Mouse (Mus musculus): ENCODE measurements at regions not wholly inside any gene's neighbourhood (a gene's known extent, or its start where the extent isn't known, plus 50 kb on each side); places are given as distances from the start of the nearest gene placed in this dataset.

- no peak overlapping the region for H3K9ac ChIP-seq (ENCODE audit: low read depth, low read length)
- no peak overlapping the region for H3K4me3 ChIP-seq (ENCODE audit: low read depth, low read length)
- H3K4me2 ChIP-seq (replicated peaks; ENCODE audit: low read depth, low read length): no peak overlapping the region
- H3K4me1 ChIP-seq (replicated peaks; ENCODE audit: control insufficient read depth, insufficient read depth, low read length): no peaks in the 10 kb centered on the region
- H3K9me3 ChIP-seq (ENCODE audit: control insufficient read depth, low read length): no peaks in the 10 kb centered on the region
- H3K27me3 ChIP-seq (ENCODE audit: control insufficient read depth, insufficient read depth, low read length): no peaks in the 10 kb centered on the region
- H3K27ac ChIP-seq (ENCODE audit: low read depth, low read length): no peak overlapping the region
- 83% methylated on average over 2 of the region's 2 CpGs for WGBS
- no peak for DNase-seq (ENCODE audit: low spot score)
- H3K36me3 ChIP-seq (ENCODE audit: control insufficient read depth, insufficient read depth, low read length): no peaks in the 10 kb centered on the region
- no peak for ATAC-seq (ENCODE audit: low FRiP score)
These were observed 98.8 kb upstream of the Vash1 start for GRCm38 (mm10) chr12:86579716-86580115.

GRCm38 (mm10) chr12:86580132-86580718 lies 98.3 kb upstream of the Vash1 start:
- no peak overlapping the region for H3K9ac ChIP-seq (ENCODE audit: low read depth, low read length)
- no peak overlapping the region for H3K4me3 ChIP-seq (ENCODE audit: low read depth, low read length)
- 67% methylated on average over 4 of the region's 4 CpGs for whole genome bisulfite sequencing
- no peaks in the 10 kb centered on the region for H3K4me1 ChIP-seq (replicated peaks; ENCODE audit: control insufficient read depth, insufficient read depth, low read length)
- H3K9me3 ChIP-seq (ENCODE audit: control insufficient read depth, low read length): no peaks in the 10 kb centered on the region
- no peak overlapping the region for H3K27ac ChIP-seq (ENCODE audit: low read depth, low read length)
- no peak for ATAC-seq (ENCODE audit: low FRiP score)
- no peak overlapping the region for H3K4me2 ChIP-seq (replicated peaks; ENCODE audit: low read depth, low read length)
- no peak for DNase-seq (ENCODE audit: low spot score)
- H3K36me3 ChIP-seq (ENCODE audit: control insufficient read depth, insufficient read depth, low read length): no peaks in the 10 kb centered on the region
- no peaks in the 10 kb centered on the region for H3K27me3 ChIP-seq (ENCODE audit: control insufficient read depth, insufficient read depth, low read length)

GRCm38 (mm10) chr12:86582076-86582475 lies 96.4 kb upstream of the Vash1 start:
- Histone ChIP-seq H3K9ac (ENCODE audit: low read depth, low read length) (no peak overlapping the region), H3K36me3 (ENCODE audit: control insufficient read depth, insufficient read depth, low read length) (no peaks in the 10 kb centered on the region), H3K27ac (ENCODE audit: low read depth, low read length) (no peak overlapping the region), H3K9me3 (ENCODE audit: control insufficient read depth, low read length) (no peaks in the 10 kb centered on the region), H3K27me3 (ENCODE audit: control insufficient read depth, insufficient read depth, low read length) (no peaks in the 10 kb centered on the region), H3K4me1 (replicated peaks; ENCODE audit: control insufficient read depth, insufficient read depth, low read length) (no peaks in the 10 kb centered on the region), H3K4me3 (ENCODE audit: low read depth, low read length) (no peak overlapping the region), H3K4me2 (replicated peaks; ENCODE audit: low read depth, low read length) (no peak overlapping the region)
- ATAC-seq (ENCODE audit: low FRiP score): no peak
- DNase-seq (ENCODE audit: low spot score): no peak
- WGBS: 81% methylated on average over 3 of the region's 3 CpGs

GRCm38 (mm10) chr12:86588010-86588409 lies 90.5 kb upstream of the Vash1 start:
- 84% methylated on average over 6 of the region's 6 CpGs for WGBS
- no peak overlapping the region for H3K4me2 ChIP-seq (replicated peaks; ENCODE audit: low read depth, low read length)
- no peaks in the 10 kb centered on the region for H3K9me3 ChIP-seq (ENCODE audit: control insufficient read depth, low read length)
- H3K4me1 ChIP-seq (replicated peaks; ENCODE audit: control insufficient read depth, insufficient read depth, low read length): no peaks in the 10 kb centered on the region
- no peak overlapping the region for H3K4me3 ChIP-seq (ENCODE audit: low read depth, low read length)
- no peak for DNase-seq (ENCODE audit: low spot score)
- no peaks in the 10 kb centered on the region for H3K36me3 ChIP-seq (ENCODE audit: control insufficient read depth, insufficient read depth, low read length)
- ATAC-seq (ENCODE audit: low FRiP score): no peak
- H3K27me3 ChIP-seq (ENCODE audit: control insufficient read depth, insufficient read depth, low read length): no peaks in the 10 kb centered on the region
- no peak overlapping the region for H3K9ac ChIP-seq (ENCODE audit: low read depth, low read length)
- H3K27ac ChIP-seq (ENCODE audit: low read depth, low read length): no peak overlapping the region

- Histone ChIP-seq H3K9ac (ENCODE audit: low read depth, low read length) (no peak overlapping the region), H3K36me3 (ENCODE audit: control insufficient read depth, insufficient read depth, low read length) (no peaks in the 10 kb centered on the region), H3K27ac (ENCODE audit: low read depth, low read length) (no peak overlapping the region), H3K4me2 (replicated peaks; ENCODE audit: low read depth, low read length) (no peak overlapping the region), H3K27me3 (ENCODE audit: control insufficient read depth, insufficient read depth, low read length) (no peaks in the 10 kb centered on the region), H3K9me3 (ENCODE audit: control insufficient read depth, low read length) (no peaks in the 10 kb centered on the region), H3K4me3 (ENCODE audit: low read depth, low read length) (no peak overlapping the region), H3K4me1 (replicated peaks; ENCODE audit: control insufficient read depth, insufficient read depth, low read length) (no peaks in the 10 kb centered on the region)
- ATAC-seq (ENCODE audit: low FRiP score) (no peak), DNase-seq (ENCODE audit: low spot score) (no peak)
- WGBS: 86% methylated on average over 7 of the region's 7 CpGs
These were observed 86.0 kb upstream of the Vash1 start for GRCm38 (mm10) chr12:86592509-86592908.

- Histone ChIP-seq H3K27ac (ENCODE audit: low read depth, low read length) (no peak overlapping the region), H3K9ac (ENCODE audit: low read depth, low read length) (no peak overlapping the region), H3K4me1 (replicated peaks; ENCODE audit: control insufficient read depth, insufficient read depth, low read length) (no peaks in the 10 kb centered on the region), H3K4me2 (replicated peaks; ENCODE audit: low read depth, low read length) (no peak overlapping the region), H3K9me3 (ENCODE audit: control insufficient read depth, low read length) (no peaks in the 10 kb centered on the region), H3K4me3 (ENCODE audit: low read depth, low read length) (no peak overlapping the region), H3K36me3 (ENCODE audit: control insufficient read depth, insufficient read depth, low read length) (no peaks in the 10 kb centered on the region), H3K27me3 (ENCODE audit: control insufficient read depth, insufficient read depth, low read length) (no peaks in the 10 kb centered on the region)
- ATAC-seq (ENCODE audit: low FRiP score) (no peak), DNase-seq (ENCODE audit: low spot score) (no peak)
- 91% methylated on average over 11 of the region's 11 CpGs for WGBS
These were observed 83.9 kb upstream of the Vash1 start for GRCm38 (mm10) chr12:86594647-86595046.

- Histone ChIP-seq H3K9ac (ENCODE audit: low read depth, low read length) (no peak overlapping the region), H3K4me2 (replicated peaks; ENCODE audit: low read depth, low read length) (no peak overlapping the region), H3K27me3 (ENCODE audit: control insufficient read depth, insufficient read depth, low read length) (no peaks in the 10 kb centered on the region), H3K27ac (ENCODE audit: low read depth, low read length) (no peak overlapping the region), H3K4me3 (ENCODE audit: low read depth, low read length) (no peak overlapping the region), H3K4me1 (replicated peaks; ENCODE audit: control insufficient read depth, insufficient read depth, low read length) (no peaks in the 10 kb centered on the region), H3K36me3 (ENCODE audit: control insufficient read depth, insufficient read depth, low read length) (no peaks in the 10 kb centered on the region), H3K9me3 (ENCODE audit: control insufficient read depth, low read length) (no peaks in the 10 kb centered on the region)
- ATAC-seq (ENCODE audit: low FRiP score) (no peak), DNase-seq (ENCODE audit: low spot score) (no peak)
- WGBS: 31% methylated on average over 1 of the region's 1 CpGs
These were observed 78.5 kb upstream of the Vash1 start for GRCm38 (mm10) chr12:86600041-86600440.

- H3K4me2 ChIP-seq (replicated peaks; ENCODE audit: low read depth, low read length): no peak overlapping the region
- no peak overlapping the region for H3K9ac ChIP-seq (ENCODE audit: low read depth, low read length)
- 88% methylated on average over 5 of the region's 5 CpGs for WGBS
- no peaks in the 10 kb centered on the region for H3K36me3 ChIP-seq (ENCODE audit: control insufficient read depth, insufficient read depth, low read length)
- no peak overlapping the region for H3K4me3 ChIP-seq (ENCODE audit: low read depth, low read length)
- no peak overlapping the region for H3K27ac ChIP-seq (ENCODE audit: low read depth, low read length)
- H3K27me3 ChIP-seq (ENCODE audit: control insufficient read depth, insufficient read depth, low read length): no peaks in the 10 kb centered on the region
- no peak for ATAC-seq (ENCODE audit: low FRiP score)
- H3K4me1 ChIP-seq (replicated peaks; ENCODE audit: control insufficient read depth, insufficient read depth, low read length): no peaks in the 10 kb centered on the region
- H3K9me3 ChIP-seq (ENCODE audit: control insufficient read depth, low read length): no peaks in the 10 kb centered on the region
- no peak for DNase-seq (ENCODE audit: low spot score)
These were observed 75.0 kb upstream of the Vash1 start for GRCm38 (mm10) chr12:86603521-86603920.

- H3K4me3 ChIP-seq (ENCODE audit: low read depth, low read length): no peak overlapping the region
- ATAC-seq (ENCODE audit: low FRiP score): no peak
- DNase-seq (ENCODE audit: low spot score): peak; percentile 4
- H3K9ac ChIP-seq (ENCODE audit: low read depth, low read length): no peak overlapping the region
- WGBS: 52% methylated on average over 9 of the region's 9 CpGs
- no peaks in the 10 kb centered on the region for H3K9me3 ChIP-seq (ENCODE audit: control insufficient read depth, low read length)
- H3K36me3 ChIP-seq (ENCODE audit: control insufficient read depth, insufficient read depth, low read length): no peaks in the 10 kb centered on the region
- H3K4me1 ChIP-seq (replicated peaks; ENCODE audit: control insufficient read depth, insufficient read depth, low read length): no peaks in the 10 kb centered on the region
- H3K27me3 ChIP-seq (ENCODE audit: control insufficient read depth, insufficient read depth, low read length): no peaks in the 10 kb centered on the region
- H3K4me2 ChIP-seq (replicated peaks; ENCODE audit: low read depth, low read length): no peak overlapping the region
- no peak overlapping the region for H3K27ac ChIP-seq (ENCODE audit: low read depth, low read length)
These were observed 66.0 kb upstream of the Vash1 start for GRCm38 (mm10) chr12:86612431-86613040.

All from hindbrain, embryonic 11.5 days (tissue).